9 mouse cellular contexts compared by ENCODE assay signal in genomic region chr14:106500344-106501135, GRCm38 (mm10).
DNase-seq lines count a peak whose midpoint lies in the region; ATAC-seq and TF ChIP-seq lines count a peak whose summit lies in the region.
"Had no signal": no experiment of that assay in that cellular context is flagged by ENCODE, and none has a peak within 500 bp of the region (broad histone marks: within the 10 kb centered on the region; RNA-seq: fewer than 3 reads in every experiment).

No protein-coding gene starts in this region.

- no peaks in the 10 kb centered on the region for H3K27me3 ChIP-seq in intestine, postnatal 0 days (replicated peaks; ENCODE audit: control insufficient read depth, insufficient read depth, low read length)
- H3K27me3 ChIP-seq: embryonic facial prominence, embryonic 15.5 days had no signal

- no peak overlapping the region for H3K4me2 ChIP-seq in intestine, postnatal 0 days (replicated peaks; ENCODE audit: low read depth)
- H3K4me2 ChIP-seq: embryonic facial prominence, embryonic 15.5 days had no signal

- DNase-seq in left cerebral cortex, adult 11 months (ENCODE audit: low spot score) = peak; percentile 36
- DNase-seq in left cerebral cortex, postnatal 4 days = no peak
- DNase-seq in WW6 (ENCODE audit: low read depth, low spot score) = peak; percentile 5
- peak; percentile 18 for DNase-seq in fibroblast of lung, adult 2 months (ENCODE audit: low read depth)
- no peak for DNase-seq in spleen, postnatal 4 days (ENCODE audit: low spot score in 2 of 2)
- DNase-seq in thymus, postnatal 36 days = no peak

- no peaks in the 10 kb centered on the region for H3K4me1 ChIP-seq in intestine, postnatal 0 days (replicated peaks; ENCODE audit: control insufficient read depth, insufficient read depth, low read length)
- H3K4me1 ChIP-seq: embryonic facial prominence, embryonic 15.5 days had no signal

- no peak overlapping the region for H3K27ac ChIP-seq in intestine, postnatal 0 days (ENCODE audit: low read depth, low read length)
- H3K27ac ChIP-seq: embryonic facial prominence, embryonic 15.5 days had no signal

- H3K9ac ChIP-seq in intestine, postnatal 0 days (ENCODE audit: low read depth, low read length) = no peak overlapping the region
- H3K9ac ChIP-seq: embryonic facial prominence, embryonic 15.5 days had no signal

- ATAC-seq in intestine, postnatal 0 days = no peak
- peak; percentile 79 for ATAC-seq in megakaryocyte, adult 5-6 weeks (ENCODE audit: poor library complexity, severe bottlenecking)

- no peaks in the 10 kb centered on the region for H3K36me3 ChIP-seq in intestine, postnatal 0 days (ENCODE audit: control insufficient read depth, insufficient read depth)
- H3K36me3 ChIP-seq: embryonic facial prominence, embryonic 15.5 days had no signal

- WGBS in intestine, postnatal 0 days = 35% methylated on average over 19 of the region's 19 CpGs

- no peaks in the 10 kb centered on the region for H3K9me3 ChIP-seq in intestine, postnatal 0 days (ENCODE audit: control insufficient read depth)
- H3K9me3 ChIP-seq: embryonic facial prominence, embryonic 15.5 days had no signal

- TF ChIP-seq CTCF in intestine, postnatal 0 days (IDR thresholded peaks at IDR 0.05; ENCODE audit: low read depth) = peak; percentile 84

- H3K4me3 ChIP-seq in intestine, postnatal 0 days (ENCODE audit: low read depth, low read length) = no peak overlapping the region
- H3K4me3 ChIP-seq: embryonic facial prominence, embryonic 15.5 days had no signal

- intact Hi-C loops in left cerebral cortex, postnatal 4 days (cut with DNase I) = loop anchor here (10.0 kb wide), 1 partner anchor 1196 kb away; no protein-coding TSS in a partner anchor

Comparison
In these comparisons a context has a peak if more than half of its experiments do, and no peak if none do; other contexts are left out.
1. DNase-seq: peak in left cerebral cortex, adult 11 months (single experiment), WW6 (single experiment) and fibroblast of lung, adult 2 months (single experiment); none in left cerebral cortex, postnatal 4 days (single experiment), spleen, postnatal 4 days (0 of 2) and thymus, postnatal 36 days (0 of 2).